Mouse (Mus musculus): ENCODE measurements at regions not wholly inside any gene's neighbourhood (a gene's known extent, or its start where the extent isn't known, plus 50 kb on each side); places are given as distances from the start of the nearest gene placed in this dataset.

DNA sequence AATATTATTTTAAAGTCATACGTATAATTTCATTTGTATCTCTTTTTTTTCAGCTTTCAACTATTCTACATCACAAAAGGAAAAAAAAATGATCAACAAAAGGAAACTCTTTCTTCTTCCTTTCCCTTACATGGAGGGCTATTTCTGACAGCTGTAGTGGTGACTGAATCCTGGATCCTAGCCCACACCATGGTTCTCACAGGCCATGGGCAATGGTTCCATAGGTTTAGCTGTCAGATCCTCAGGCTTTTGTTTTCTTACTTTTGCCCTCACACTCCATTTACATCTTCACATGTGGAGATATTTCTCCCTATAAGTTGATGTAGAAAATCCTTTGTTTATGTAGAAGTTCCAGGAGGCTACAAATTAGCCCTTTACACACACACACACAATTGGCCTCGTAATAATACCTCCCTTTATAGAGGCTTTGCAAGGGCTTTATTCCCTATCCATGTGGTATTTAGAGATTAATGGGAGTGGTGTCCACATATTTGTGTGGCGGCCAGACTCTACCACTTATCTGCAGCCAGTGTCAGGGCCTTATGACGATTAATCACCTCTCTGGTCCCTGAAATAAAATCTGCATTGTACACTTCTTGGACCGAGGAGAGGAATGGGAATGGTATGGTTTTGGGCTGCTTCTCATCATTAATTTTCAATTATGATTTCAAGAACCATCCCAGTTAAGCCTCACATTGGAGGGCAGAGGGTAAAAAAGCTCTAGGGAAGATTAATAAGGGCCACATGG is 1057.0 kb downstream of the Flrt2 start:
- Histone ChIP-seq H3K27me3 (ENCODE audit: insufficient read depth, low read length) (no peaks in the 10 kb centered on the region), H3K27ac (ENCODE audit: low read length) (0 out of 2 replicates have a peak overlapping the region, but pooled peaks have one; percentile 54), H3K9ac (replicated peaks; ENCODE audit: low read length) (no peak overlapping the region), H3K36me3 (ENCODE audit: insufficient read depth, low read length) (no peaks in the 10 kb centered on the region), H3K4me1 (ENCODE audit: insufficient read depth, low read length) (no peaks in the 10 kb centered on the region), H3K4me2 (replicated peaks; ENCODE audit: low read depth, low read length) (no peak overlapping the region), H3K9me3 (ENCODE audit: low read length) (no peaks in the 10 kb centered on the region), H3K4me3 (ENCODE audit: low read length) (no peak overlapping the region)
- 54% methylated on average over 5 of the region's 5 CpGs for WGBS
- ATAC-seq (ENCODE audit: low FRiP score, low TSS enrichment), result peak; percentile 86

DNA sequence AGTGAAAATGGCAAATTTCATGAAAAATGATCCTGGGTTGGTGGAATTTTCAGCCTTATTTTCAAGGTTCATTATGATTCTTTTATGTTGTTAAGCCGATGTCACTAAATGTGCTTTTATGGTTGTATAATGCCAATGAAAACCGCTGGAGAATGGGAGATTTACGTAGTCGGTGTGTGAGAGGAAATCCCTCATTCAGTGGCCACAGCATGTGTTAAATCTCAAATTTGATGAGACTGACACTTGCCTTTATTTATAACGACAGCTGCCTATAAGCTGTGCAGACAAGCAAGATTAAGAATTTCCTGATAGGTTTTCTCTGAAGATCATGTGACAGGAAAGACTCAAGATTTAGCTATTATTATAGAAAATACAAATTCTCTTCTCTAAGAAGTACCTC is 1062.7 kb downstream of the Flrt2 start:
- Histone ChIP-seq H3K9ac (replicated peaks; ENCODE audit: low read length) (no peak overlapping the region), H3K4me3 (ENCODE audit: low read length) (no peak overlapping the region), H3K4me2 (replicated peaks; ENCODE audit: low read depth, low read length) (no peak overlapping the region), H3K27me3 (ENCODE audit: insufficient read depth, low read length) (no peaks in the 10 kb centered on the region), H3K36me3 (ENCODE audit: insufficient read depth, low read length) (no peaks in the 10 kb centered on the region), H3K4me1 (ENCODE audit: insufficient read depth, low read length) (no peaks in the 10 kb centered on the region), H3K27ac (ENCODE audit: low read length) (no peak overlapping the region), H3K9me3 (ENCODE audit: low read length) (no peaks in the 10 kb centered on the region)
- 63% methylated on average over 5 of the region's 5 CpGs for WGBS
- no peak for ATAC-seq (ENCODE audit: low FRiP score, low TSS enrichment)

GRCm38 (mm10) chr12:96763153-96763552 is 1071.1 kb downstream of the Flrt2 start:
- Histone ChIP-seq H3K9me3 (ENCODE audit: low read length) (no peaks in the 10 kb centered on the region), H3K4me3 (ENCODE audit: low read length) (no peak overlapping the region), H3K36me3 (ENCODE audit: insufficient read depth, low read length) (no peaks in the 10 kb centered on the region), H3K27me3 (ENCODE audit: insufficient read depth, low read length) (no peaks in the 10 kb centered on the region), H3K4me1 (ENCODE audit: insufficient read depth, low read length) (no peaks in the 10 kb centered on the region), H3K9ac (replicated peaks; ENCODE audit: low read length) (no peak overlapping the region), H3K27ac (ENCODE audit: low read length) (peak overlapping the region; percentile 77), H3K4me2 (replicated peaks; ENCODE audit: low read depth, low read length) (no peak overlapping the region)
- WGBS, result 34% methylated on average over 5 of the region's 5 CpGs
- ATAC-seq (ENCODE audit: low FRiP score, low TSS enrichment), result peak; percentile 39; the same call in 1 of the 2 replicates

DNA sequence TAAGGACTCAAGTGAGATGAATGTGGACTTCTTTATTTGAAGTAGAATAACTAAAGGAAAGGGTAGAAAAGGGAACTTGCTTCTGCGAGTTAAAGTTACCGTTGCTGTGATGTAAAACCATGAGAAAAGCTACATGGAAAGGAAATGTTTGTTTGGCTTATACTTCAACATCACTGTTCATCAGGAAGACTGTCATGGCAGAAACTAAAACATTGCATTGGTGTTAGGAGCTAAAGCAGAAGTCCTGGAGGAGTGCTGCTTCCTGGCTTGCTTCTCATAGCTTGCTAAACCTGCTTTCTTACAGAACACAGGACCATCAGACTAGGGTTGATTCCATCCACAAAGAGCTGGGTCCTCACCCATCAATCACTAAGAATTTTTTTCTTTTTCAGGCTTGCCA is 1071.6 kb downstream of the Flrt2 start:
- no peak overlapping the region for H3K9ac ChIP-seq (replicated peaks; ENCODE audit: low read length)
- H3K27me3 ChIP-seq (ENCODE audit: insufficient read depth, low read length), result no peaks in the 10 kb centered on the region
- H3K4me3 ChIP-seq (ENCODE audit: low read length), result no peak overlapping the region
- H3K9me3 ChIP-seq (ENCODE audit: low read length), result no peaks in the 10 kb centered on the region
- 66% methylated on average over 2 of the region's 2 CpGs for WGBS
- 0 out of 2 replicates have a peak, but pooled peaks have one; percentile 4 for ATAC-seq (ENCODE audit: low FRiP score, low TSS enrichment)
- no peaks in the 10 kb centered on the region for H3K36me3 ChIP-seq (ENCODE audit: insufficient read depth, low read length)
- no peaks in the 10 kb centered on the region for H3K4me1 ChIP-seq (ENCODE audit: insufficient read depth, low read length)
- peak overlapping the region; percentile 77 for H3K27ac ChIP-seq (ENCODE audit: low read length)
- H3K4me2 ChIP-seq (replicated peaks; ENCODE audit: low read depth, low read length), result no peak overlapping the region

DNA sequence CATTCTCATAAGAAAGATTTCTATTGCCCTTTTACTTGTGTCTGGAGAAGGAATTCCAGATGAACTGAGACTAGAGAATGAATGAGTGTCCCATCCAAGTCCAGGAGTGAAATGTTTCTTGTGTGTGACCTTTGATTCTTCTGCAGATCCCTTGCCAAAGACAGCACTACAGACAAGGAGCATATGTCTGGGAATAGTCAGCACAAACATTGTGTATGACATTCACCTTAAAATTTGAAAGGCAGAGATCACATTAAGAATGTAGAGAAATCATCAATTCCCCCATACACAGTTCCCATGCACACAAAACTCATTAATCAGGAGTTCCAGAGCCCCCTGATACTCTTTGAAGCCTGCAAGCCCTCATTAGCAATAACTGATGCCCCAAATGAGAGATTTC is 1072.2 kb downstream of the Flrt2 start:
- peak; percentile 82; the same call in 1 of the 2 replicates for ATAC-seq (ENCODE audit: low FRiP score, low TSS enrichment)
- no peak overlapping the region; the same call in 1 of the 2 replicates for H3K27ac ChIP-seq (ENCODE audit: low read length)
- no peaks in the 10 kb centered on the region for H3K4me1 ChIP-seq (ENCODE audit: insufficient read depth, low read length)
- H3K4me3 ChIP-seq (ENCODE audit: low read length), result no peak overlapping the region
- H3K9ac ChIP-seq (replicated peaks; ENCODE audit: low read length), result no peak overlapping the region
- no peaks in the 10 kb centered on the region for H3K27me3 ChIP-seq (ENCODE audit: insufficient read depth, low read length)
- H3K9me3 ChIP-seq (ENCODE audit: low read length), result no peaks in the 10 kb centered on the region
- H3K4me2 ChIP-seq (replicated peaks; ENCODE audit: low read depth, low read length), result no peak overlapping the region
- H3K36me3 ChIP-seq (ENCODE audit: insufficient read depth, low read length), result no peaks in the 10 kb centered on the region

GRCm38 (mm10) chr12:96771222-96771621 is 1079.2 kb downstream of the Flrt2 start:
- no peak overlapping the region for H3K9ac ChIP-seq (replicated peaks; ENCODE audit: low read length)
- no peak overlapping the region for H3K4me2 ChIP-seq (replicated peaks; ENCODE audit: low read depth, low read length)
- H3K27me3 ChIP-seq (ENCODE audit: insufficient read depth, low read length), result no peaks in the 10 kb centered on the region
- WGBS, result 59% methylated on average over 3 of the region's 3 CpGs
- peak; percentile 54; the same call in 1 of the 2 replicates for ATAC-seq (ENCODE audit: low FRiP score, low TSS enrichment)
- no peak overlapping the region for H3K4me3 ChIP-seq (ENCODE audit: low read length)
- H3K9me3 ChIP-seq (ENCODE audit: low read length), result no peaks in the 10 kb centered on the region
- no peaks in the 10 kb centered on the region for H3K36me3 ChIP-seq (ENCODE audit: insufficient read depth, low read length)
- H3K4me1 ChIP-seq (ENCODE audit: insufficient read depth, low read length), result no peaks in the 10 kb centered on the region
- no peak overlapping the region for H3K27ac ChIP-seq (ENCODE audit: low read length)

DNA sequence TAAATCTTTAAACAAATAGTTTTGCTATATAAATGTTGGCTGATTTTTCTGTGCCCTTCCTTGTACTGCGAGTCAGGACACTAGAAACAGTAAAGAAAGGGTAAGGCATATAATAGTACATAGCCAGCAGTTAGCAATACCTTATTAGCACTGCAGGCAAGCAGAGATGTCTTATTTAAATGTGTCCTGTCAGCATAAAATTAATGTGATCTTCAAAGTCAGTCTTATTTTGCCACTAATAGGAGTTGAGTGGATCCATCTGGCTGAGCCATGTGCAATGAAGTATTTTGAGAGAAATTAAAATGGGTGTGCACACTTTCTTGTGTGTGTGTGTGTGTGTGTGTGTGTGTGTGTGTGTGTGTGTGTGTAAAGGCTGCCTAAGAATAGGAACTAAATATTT is 1129.3 kb downstream of the Flrt2 start:
- WGBS, result 50% methylated on average over 1 of the region's 1 CpGs
- no peak for ATAC-seq (ENCODE audit: low FRiP score, low TSS enrichment)
- Histone ChIP-seq H3K4me1 (ENCODE audit: insufficient read depth, low read length) (no peaks in the 10 kb centered on the region), H3K27ac (ENCODE audit: low read length) (no peak overlapping the region), H3K27me3 (ENCODE audit: insufficient read depth, low read length) (no peaks in the 10 kb centered on the region), H3K9me3 (ENCODE audit: low read length) (no peaks in the 10 kb centered on the region), H3K4me2 (replicated peaks; ENCODE audit: low read depth, low read length) (no peak overlapping the region), H3K36me3 (ENCODE audit: insufficient read depth, low read length) (no peaks in the 10 kb centered on the region), H3K4me3 (ENCODE audit: low read length) (no peak overlapping the region), H3K9ac (replicated peaks; ENCODE audit: low read length) (no peak overlapping the region)

- no peak overlapping the region for H3K4me3 ChIP-seq (ENCODE audit: low read length)
- WGBS, result 93% methylated on average over 1 of the region's 1 CpGs
- H3K4me1 ChIP-seq (ENCODE audit: insufficient read depth, low read length), result no peaks in the 10 kb centered on the region
- no peaks in the 10 kb centered on the region for H3K9me3 ChIP-seq (ENCODE audit: low read length)
- no peak overlapping the region for H3K27ac ChIP-seq (ENCODE audit: low read length)
- no peak for ATAC-seq (ENCODE audit: low FRiP score, low TSS enrichment)
- no peak overlapping the region for H3K9ac ChIP-seq (replicated peaks; ENCODE audit: low read length)
- H3K4me2 ChIP-seq (replicated peaks; ENCODE audit: low read depth, low read length), result no peak overlapping the region
- no peaks in the 10 kb centered on the region for H3K27me3 ChIP-seq (ENCODE audit: insufficient read depth, low read length)
- no peaks in the 10 kb centered on the region for H3K36me3 ChIP-seq (ENCODE audit: insufficient read depth, low read length)
These were observed 1136.4 kb downstream of the Flrt2 start for GRCm38 (mm10) chr12:96828415-96828814.

Data from kidney, embryonic 16.5 days (tissue).